ENCODE assay signal across 14 mouse cellular contexts in genomic region chr2:117108059-117108458, GRCm38 (mm10). TPM values are rescaled to one million over a fixed set of nuclear protein-coding genes. Genes with fewer than 3 reads are reported as not detected.
DNase-seq lines count a peak whose midpoint lies in the region; ATAC-seq and TF ChIP-seq lines count a peak whose summit lies in the region.
"Had no signal": no experiment of that assay in that cellular context is flagged by ENCODE, and none has a peak within 500 bp of the region (broad histone marks: within the 10 kb centered on the region; RNA-seq: fewer than 3 reads in every experiment).

No protein-coding gene starts in this region.

- no peak for TF ChIP-seq POLR2A in cerebellum, adult 2 months (IDR thresholded peaks at IDR 0.05; ENCODE audit: borderline replicate concordance, insufficient read depth, low read length)

- no peak overlapping the region for H3K27ac ChIP-seq in intestine, embryonic 14.5 days (ENCODE audit: low read depth)
- H3K27ac ChIP-seq in intestine, embryonic 15.5 days: no peak overlapping the region
- peak overlapping the region; percentile 70 for H3K27ac ChIP-seq in macrophage
- no peak overlapping the region for H3K27ac ChIP-seq in cerebellum, adult 2 months (ENCODE audit: insufficient read depth, low read length)
- H3K27ac ChIP-seq: forebrain, embryonic 15.5 days; kidney, embryonic 15.5 days had no signal

- no peaks in the 10 kb centered on the region for H3K4me1 ChIP-seq in intestine, embryonic 14.5 days (replicated peaks; ENCODE audit: control insufficient read depth, insufficient read depth, low read length)
- no peaks in the 10 kb centered on the region for H3K4me1 ChIP-seq in intestine, embryonic 15.5 days (replicated peaks)
- H3K4me1 ChIP-seq in cerebellum, adult 2 months (ENCODE audit: control insufficient read depth, insufficient read depth, low read length): no peaks in the 10 kb centered on the region
- H3K4me1 ChIP-seq: forebrain, embryonic 15.5 days had no signal

- no peaks in the 10 kb centered on the region for H3K36me3 ChIP-seq in intestine, embryonic 14.5 days (ENCODE audit: control insufficient read depth, insufficient read depth, low read length)
- no peaks in the 10 kb centered on the region for H3K36me3 ChIP-seq in intestine, embryonic 15.5 days
- no peaks in the 10 kb centered on the region for H3K36me3 ChIP-seq in macrophage (ENCODE audit: inconsistent target)
- H3K36me3 ChIP-seq: forebrain, embryonic 15.5 days; G1E; kidney, embryonic 15.5 days had no signal

- TF ChIP-seq CTCF in cerebellum, adult 2 months (IDR thresholded peaks at IDR 0.05; ENCODE audit: borderline replicate concordance, insufficient read depth, low read depth, low read length): no peak

- ATAC-seq in intestine, embryonic 14.5 days (replicated peaks; ENCODE audit: low FRiP score, low TSS enrichment, low read depth): no peak
- no peak for ATAC-seq in intestine, embryonic 15.5 days
- ATAC-seq: forebrain, embryonic 15.5 days; hindbrain, embryonic 16.5 days had no signal

- H3K4me3 ChIP-seq in intestine, embryonic 14.5 days (ENCODE audit: low read depth, low read length): no peak overlapping the region
- no peak overlapping the region for H3K4me3 ChIP-seq in intestine, embryonic 15.5 days (replicated peaks)
- H3K4me3 ChIP-seq in macrophage (ENCODE audit: inconsistent target): no peak overlapping the region
- no peak overlapping the region for H3K4me3 ChIP-seq in cerebellum, adult 2 months (replicated peaks; ENCODE audit: insufficient read depth, low read depth, low read length)
- H3K4me3 ChIP-seq: forebrain, embryonic 15.5 days; kidney, embryonic 15.5 days had no signal

- no peak overlapping the region for H3K9ac ChIP-seq in intestine, embryonic 14.5 days (ENCODE audit: low read length)
- no peak overlapping the region for H3K9ac ChIP-seq in intestine, embryonic 15.5 days
- H3K9ac ChIP-seq: forebrain, embryonic 15.5 days; kidney, embryonic 15.5 days had no signal

- DNase-seq in intestine, embryonic 14.5 days (ENCODE audit: low spot score): peak; percentile 21
- peak; percentile 14 to 27 for DNase-seq in spleen, postnatal 36 days (ENCODE audit: low spot score in 2 of 2)
- no peak for DNase-seq in spleen, postnatal 14 days (ENCODE audit: low spot score in 2 of 2)
- no peak for DNase-seq in cerebellum, postnatal 10 days
- no peak for DNase-seq in cerebellum, adult 2 months
- DNase-seq: cerebellum, adult 9-10 months; thymus, postnatal 36 days had no signal

- WGBS in intestine, embryonic 14.5 days: 52% methylated on average over 4 of the region's 4 CpGs
- 55% methylated on average over 4 of the region's 4 CpGs for WGBS in intestine, embryonic 15.5 days
- WGBS in macrophage (ENCODE audit: missing documents): 12% methylated on average over 4 of the region's 4 CpGs
- 68% methylated on average over 4 of the region's 4 CpGs for WGBS in cerebellum, adult 2 months

- no peaks in the 10 kb centered on the region for H3K27me3 ChIP-seq in intestine, embryonic 14.5 days (replicated peaks; ENCODE audit: control insufficient read depth, insufficient read depth, low read length)
- no peaks in the 10 kb centered on the region for H3K27me3 ChIP-seq in intestine, embryonic 15.5 days (replicated peaks)
- H3K27me3 ChIP-seq in cerebellum, adult 2 months (ENCODE audit: control insufficient read depth, insufficient read depth, low read length): no peaks in the 10 kb centered on the region
- H3K27me3 ChIP-seq: forebrain, embryonic 15.5 days; kidney, embryonic 15.5 days had no signal

- no peaks in the 10 kb centered on the region for H3K79me2 ChIP-seq in macrophage (ENCODE audit: inconsistent target)

- H3K9me3 ChIP-seq in intestine, embryonic 14.5 days (ENCODE audit: control insufficient read depth, low read length): no peaks in the 10 kb centered on the region
- no peaks in the 10 kb centered on the region for H3K9me3 ChIP-seq in intestine, embryonic 15.5 days
- H3K9me3 ChIP-seq: forebrain, embryonic 15.5 days; G1E; kidney, embryonic 15.5 days had no signal

- H3K4me2 ChIP-seq in intestine, embryonic 14.5 days (ENCODE audit: low read length): no peak overlapping the region
- no peak overlapping the region for H3K4me2 ChIP-seq in intestine, embryonic 15.5 days (replicated peaks)
- H3K4me2 ChIP-seq: forebrain, embryonic 15.5 days; kidney, embryonic 15.5 days; midbrain, embryonic 11.5 days had no signal

RNA-seq across cellular contexts. Expression of gene Spred1, which starts 13.1 kb away (rescaled TPM):
- 14.0 and 15.3 TPM in 2 replicates for polyA plus RNA-seq in intestine, embryonic 14.5 days (2014; fragmentation: Nextera tagmentation; extraction: Ambion mirVana)
- 10.1 and 13.0 TPM in 2 replicates for polyA plus RNA-seq in intestine, embryonic 15.5 days (2015; fragmentation: Nextera tagmentation; extraction: Ambion mirVana)
- total RNA-seq in macrophage (2018; cell fraction: chromatin; rRNA removed): 100 to 1,000 TPM in 15 of 26 experiments, 10 to 100 TPM in 11; 24.2 to 422 (median 131) TPM
- 100 to 1,000 TPM in 8 of 26 experiments, 10 to 100 TPM in 18; 32.3 to 215 (median 62.1) TPM for total RNA-seq in macrophage (2018; cell fraction: cytosol; rRNA removed)
- total RNA-seq in macrophage (2018; cell fraction: nucleus; rRNA removed): 100 to 1,000 TPM in 21 of 26 experiments, 10 to 100 TPM in 5; 45.2 to 391 (median 164) TPM
- polyA plus RNA-seq in macrophage (2018): 22.5 to 77.4 TPM (median 23.7 TPM) in 3 replicates
- 32.1 and 33.9 TPM in 2 replicates for polyA plus RNA-seq in cerebellum, adult 2 months (2012; rRNA removed)

Comparison
In these comparisons a context has a peak if more than half of its experiments do, and no peak if none do; other contexts are left out.
1. DNase-seq: peak in intestine, embryonic 14.5 days (single experiment) and spleen, postnatal 36 days (2 of 2); none in spleen, postnatal 14 days (0 of 2), cerebellum, postnatal 10 days (0 of 2) and cerebellum, adult 2 months (0 of 2).